Mouse (Mus musculus) liver, adult 2 months (tissue): ENCODE results near the gene Ints1.
A peak's percentile ranks its signal among the peaks of the same experiment; 100 is the strongest.

Source experiments
- CTCF ChIP-seq: fragments of 200-500 bp; IDR thresholded peaks from 2 replicates; pipeline ENCODE4 v1.5.1; 2011; ENCODE audit warnings: low read depth, low read length, control low read depth
- POLR2A ChIP-seq: fragments of 200-500 bp; IDR thresholded peaks from 2 replicates; pipeline ENCODE4 v1.6.1; 2011; ENCODE audit warnings: low read length, control low read depth; ENCODE audit not compliant: insufficient read depth; ENCODE audit errors: extremely low read depth

GRCm38 (mm10) chr5:139735677-139736503 lies 39.6 kb downstream of the Ints1 start, which contains the start of gene Micall2:
- TF ChIP-seq POLR2A (0 out of 2 replicates have a peak, but pooled peaks have one; percentile 6), CTCF (no peak)
